Mouse (Mus musculus): ENCODE measurements around the gene Hoxa10. TPM values are rescaled to one million over a fixed set of nuclear protein-coding genes. Genes with fewer than 3 reads are reported as not detected.

The Hoxa10 gene
- polyA plus RNA-seq, 1 experiment: 34.0 TPM

GRCm38 (mm10) chr6:52238155-52238545 lies 2.5 kb downstream of the Hoxa10 start:
- 14% methylated on average over 7 of the region's 7 CpGs for WGBS
- Histone ChIP-seq H3K36me3 (ENCODE audit: control insufficient read depth, insufficient read depth, low read length) (no peaks in the 10 kb centered on the region), H3K4me3 (ENCODE audit: insufficient read depth, low read depth, low read length) (peak overlapping the region; percentile 31), H3K27ac (ENCODE audit: insufficient read depth, low read depth, low read length) (peak overlapping the region; percentile 29), H3K27me3 (replicated peaks; ENCODE audit: control insufficient read depth, insufficient read depth, low read length) (no peaks in the 10 kb centered on the region), H3K4me1 (ENCODE audit: control insufficient read depth, insufficient read depth, low read length) (peaks cover 30% of the 10 kb centered on the region)
- no peak for TF ChIP-seq POLR2A (IDR thresholded peaks at IDR 0.05; ENCODE audit: low read depth, low read length)
- TF ChIP-seq CTCF (conservative IDR thresholded peaks at IDR 0.05; ENCODE audit: insufficient read depth, insufficient read length, low read depth, low read length): no peak
- DNase-seq: peak; percentile 49

GRCm38 (mm10) chr6:52237346-52238154 lies 3.1 kb downstream of the Hoxa10 start:
- Histone ChIP-seq H3K36me3 (ENCODE audit: control insufficient read depth, insufficient read depth, low read length) (no peaks in the 10 kb centered on the region), H3K27ac (ENCODE audit: insufficient read depth, low read depth, low read length) (peak overlapping the region; percentile 29), H3K4me1 (ENCODE audit: control insufficient read depth, insufficient read depth, low read length) (peaks cover 30% of the 10 kb centered on the region), H3K4me3 (ENCODE audit: insufficient read depth, low read depth, low read length) (peak overlapping the region; percentile 31), H3K27me3 (replicated peaks; ENCODE audit: control insufficient read depth, insufficient read depth, low read length) (no peaks in the 10 kb centered on the region)
- 50% methylated on average over 10 of the region's 10 CpGs for WGBS
- TF ChIP-seq POLR2A (IDR thresholded peaks at IDR 0.05; ENCODE audit: low read depth, low read length) (no peak), CTCF (conservative IDR thresholded peaks at IDR 0.05; ENCODE audit: insufficient read depth, insufficient read length, low read depth, low read length) (no peak)
- peak; percentile 42 for DNase-seq

GRCm38 (mm10) chr6:52236806-52237205 lies 3.8 kb downstream of the Hoxa10 start:
- Histone ChIP-seq H3K27ac (ENCODE audit: insufficient read depth, low read depth, low read length) (peak overlapping the region; percentile 25; the same call in 1 of the 2 replicates), H3K36me3 (ENCODE audit: control insufficient read depth, insufficient read depth, low read length) (no peaks in the 10 kb centered on the region), H3K27me3 (replicated peaks; ENCODE audit: control insufficient read depth, insufficient read depth, low read length) (no peaks in the 10 kb centered on the region), H3K4me1 (ENCODE audit: control insufficient read depth, insufficient read depth, low read length) (peaks cover 30% of the 10 kb centered on the region), H3K4me3 (ENCODE audit: insufficient read depth, low read depth, low read length) (no peak overlapping the region)
- TF ChIP-seq POLR2A (IDR thresholded peaks at IDR 0.05; ENCODE audit: low read depth, low read length) (no peak), CTCF (conservative IDR thresholded peaks at IDR 0.05; ENCODE audit: insufficient read depth, insufficient read length, low read depth, low read length) (no peak)
- DNase-seq: peak; percentile 40
- 55% methylated on average over 3 of the region's 3 CpGs for WGBS

GRCm38 (mm10) chr6:52235866-52236265 lies 4.8 kb downstream of the Hoxa10 start:
- no peak for DNase-seq
- peaks cover 24% of the 10 kb centered on the region for H3K4me1 ChIP-seq (ENCODE audit: control insufficient read depth, insufficient read depth, low read length)
- H3K36me3 ChIP-seq (ENCODE audit: control insufficient read depth, insufficient read depth, low read length): no peaks in the 10 kb centered on the region
- peak overlapping the region; percentile 25; the same call in 1 of the 2 replicates for H3K27ac ChIP-seq (ENCODE audit: insufficient read depth, low read depth, low read length)
- 60% methylated on average over 6 of the region's 6 CpGs for WGBS
- TF ChIP-seq CTCF (conservative IDR thresholded peaks at IDR 0.05; ENCODE audit: insufficient read depth, insufficient read length, low read depth, low read length) (no peak), POLR2A (IDR thresholded peaks at IDR 0.05; ENCODE audit: low read depth, low read length) (no peak)
- H3K4me3 ChIP-seq (ENCODE audit: insufficient read depth, low read depth, low read length): peak overlapping the region; percentile 71; the same call in 1 of the 2 replicates
- H3K27me3 ChIP-seq (replicated peaks; ENCODE audit: control insufficient read depth, insufficient read depth, low read length): no peaks in the 10 kb centered on the region

GRCm38 (mm10) chr6:52235267-52235666 lies 5.4 kb downstream of the Hoxa10 start:
- TF ChIP-seq POLR2A (IDR thresholded peaks at IDR 0.05; ENCODE audit: low read depth, low read length) (no peak), CTCF (conservative IDR thresholded peaks at IDR 0.05; ENCODE audit: insufficient read depth, insufficient read length, low read depth, low read length) (no peak)
- Histone ChIP-seq H3K27me3 (replicated peaks; ENCODE audit: control insufficient read depth, insufficient read depth, low read length) (no peaks in the 10 kb centered on the region), H3K4me3 (ENCODE audit: insufficient read depth, low read depth, low read length) (peak overlapping the region; percentile 71), H3K36me3 (ENCODE audit: control insufficient read depth, insufficient read depth, low read length) (no peaks in the 10 kb centered on the region), H3K4me1 (ENCODE audit: control insufficient read depth, insufficient read depth, low read length) (peaks cover 23% of the 10 kb centered on the region), H3K27ac (ENCODE audit: insufficient read depth, low read depth, low read length) (peak overlapping the region; percentile 25)
- DNase-seq: no peak
- WGBS: 53% methylated on average over 9 of the region's 9 CpGs

- 4% methylated on average over 68 of the region's 68 CpGs for WGBS
- Histone ChIP-seq H3K4me1 (ENCODE audit: control insufficient read depth, insufficient read depth, low read length) (peaks cover 23% of the 10 kb centered on the region), H3K27ac (ENCODE audit: insufficient read depth, low read depth, low read length) (peak overlapping the region; percentile 90), H3K27me3 (replicated peaks; ENCODE audit: control insufficient read depth, insufficient read depth, low read length) (no peaks in the 10 kb centered on the region), H3K36me3 (ENCODE audit: control insufficient read depth, insufficient read depth, low read length) (no peaks in the 10 kb centered on the region), H3K4me3 (ENCODE audit: insufficient read depth, low read depth, low read length) (peak overlapping the region; percentile 71)
- TF ChIP-seq CTCF (conservative IDR thresholded peaks at IDR 0.05; ENCODE audit: insufficient read depth, insufficient read length, low read depth, low read length): no peak
- peak; percentile 37 for TF ChIP-seq POLR2A (IDR thresholded peaks at IDR 0.05; ENCODE audit: low read depth, low read length)
- peak; percentile 87 for DNase-seq
These were observed 6.1 kb downstream of the Hoxa10 start for GRCm38 (mm10) chr6:52234428-52235140.
